ENCODE assay signal across 35 mouse cellular contexts in genomic region chr5:99227361-99227760, GRCm38 (mm10).
"Had no signal": no experiment of that assay in that cellular context is flagged by ENCODE, and none has a peak within 500 bp of the region (broad histone marks: within the 10 kb centered on the region; RNA-seq: fewer than 3 reads in every experiment).

No protein-coding gene starts in this region.

- H3K4me1 ChIP-seq: heart, embryonic 10.5 days had no signal

- H3K9me3 ChIP-seq: heart, embryonic 10.5 days; heart, embryonic 12.5 days; heart, embryonic 13.5 days; heart, embryonic 15.5 days; hindbrain, embryonic 10.5 days; hindbrain, embryonic 12.5 days; hindbrain, embryonic 13.5 days; hindbrain, embryonic 15.5 days; intestine, embryonic 15.5 days; kidney, embryonic 15.5 days had no signal

- H3K27ac ChIP-seq: heart, embryonic 10.5 days; heart, embryonic 13.5 days; heart, embryonic 15.5 days; hindbrain, embryonic 10.5 days; hindbrain, embryonic 12.5 days; hindbrain, embryonic 13.5 days; hindbrain, embryonic 14.5 days; hindbrain, embryonic 15.5 days; hindbrain, postnatal 0 days; intestine, embryonic 15.5 days; kidney, embryonic 15.5 days; kidney, postnatal 0 days; left cerebral cortex, adult 2 months had no signal

- DNase-seq: heart, postnatal 10 days; heart, postnatal 14 days; heart, postnatal 36 days; heart, postnatal 4 days; kidney, adult 11 months; kidney, adult 18-20 months; kidney, adult 2 months; kidney, adult 8-10 months; kidney, adult 9 months; kidney, postnatal 10 days; kidney, postnatal 14 days; kidney, postnatal 25 days; kidney, postnatal 36 days; kidney, postnatal 4 days; layer of hippocampus, adult 9-11 months; layer of hippocampus, postnatal 36 days had no signal

- H3K4me2 ChIP-seq: heart, embryonic 11.5 days; heart, embryonic 12.5 days; heart, embryonic 13.5 days; heart, embryonic 15.5 days; hindbrain, embryonic 12.5 days; hindbrain, embryonic 13.5 days; hindbrain, embryonic 14.5 days; hindbrain, embryonic 15.5 days; intestine, embryonic 15.5 days; kidney, embryonic 15.5 days had no signal

- H3K27me3 ChIP-seq: heart, embryonic 12.5 days; heart, embryonic 13.5 days; heart, embryonic 15.5 days; hindbrain, embryonic 12.5 days; hindbrain, embryonic 13.5 days; hindbrain, embryonic 15.5 days; intestine, embryonic 15.5 days; kidney, embryonic 15.5 days had no signal

- H3K9ac ChIP-seq: heart, embryonic 12.5 days; heart, embryonic 13.5 days; heart, embryonic 15.5 days; hindbrain, embryonic 12.5 days; hindbrain, embryonic 13.5 days; hindbrain, embryonic 14.5 days; hindbrain, embryonic 15.5 days; intestine, embryonic 15.5 days; kidney, embryonic 15.5 days had no signal

- H3K4me3 ChIP-seq: heart, embryonic 10.5 days; heart, embryonic 12.5 days; heart, embryonic 13.5 days; heart, embryonic 15.5 days; hindbrain, embryonic 10.5 days; hindbrain, embryonic 12.5 days; hindbrain, embryonic 13.5 days; hindbrain, embryonic 15.5 days; intestine, embryonic 15.5 days; kidney, embryonic 15.5 days; left cerebral cortex, adult 2 months had no signal

- ATAC-seq: hindbrain, embryonic 16.5 days; hindbrain, postnatal 0 days; inflammation-experienced regulatory T-cells, adult 6 months; intestine, embryonic 15.5 days; intestine, embryonic 16.5 days; intestine, postnatal 0 days had no signal
